Mouse (Mus musculus) thymus, postnatal 10 days (tissue): ENCODE results near the gene Zfp809.
"Not testable (repeated sequence)": the region's sequence is repeated elsewhere in the genome, so short reads cannot be mapped to it uniquely, and the experiment has no call there.

Experiments used
- DNase-seq, 2 experiments: peaks; one replicate each; pipeline ENCODE4 v3.0.0; 2021; ENCODE audit warnings: low spot score in 2 of 2

The Zfp809 gene

GRCm38 (mm10) chr9:22225581-22226388, at the start of gene Zfp809:
Zfp809 (plus strand) TSS chr9:22225714.
- DNase-seq: peak; percentile 99 to 100

GRCm38 (mm10) chr9:22188025-22188611, 37.4 kb upstream of the Zfp809 start, which contains the start of gene Zfp872:
Zfp872 (plus strand) TSS chr9:22188090.
- no peak for DNase-seq

GRCm38 (mm10) chr9:22196412-22196811, 29.1 kb upstream of the Zfp809 start:
- DNase-seq: no peak

GRCm38 (mm10) chr9:22213785-22214194, 11.7 kb upstream of the Zfp809 start:
- DNase-seq: no peak

- no peak for DNase-seq
These were observed 11.0 kb upstream of the Zfp809 start for GRCm38 (mm10) chr9:22214549-22214948.

- no peak for DNase-seq
These were observed 8.8 kb upstream of the Zfp809 start for GRCm38 (mm10) chr9:22216705-22217104.

- DNase-seq: no peak
These were observed 7.5 kb upstream of the Zfp809 start for GRCm38 (mm10) chr9:22217858-22218493.

GRCm38 (mm10) chr9:22224066-22224465, 1.4 kb upstream of the Zfp809 start:
- DNase-seq: no peak

GRCm38 (mm10) chr9:22224536-22225503, 694 bp upstream of the Zfp809 start:
- peak; percentile 29 to 53 for DNase-seq

- DNase-seq: not testable (repeated sequence)
These were observed 817 bp downstream of the Zfp809 start for GRCm38 (mm10) chr9:22226389-22226673.

- DNase-seq: no peak
These were observed 1.3 kb downstream of the Zfp809 start for GRCm38 (mm10) chr9:22226846-22227245.

- no peak for DNase-seq
These were observed 4.0 kb downstream of the Zfp809 start for GRCm38 (mm10) chr9:22229386-22230026.

- DNase-seq: no peak
These were observed 4.5 kb downstream of the Zfp809 start for GRCm38 (mm10) chr9:22230061-22230460.

GRCm38 (mm10) chr9:22230556-22230955, 5.0 kb downstream of the Zfp809 start:
- no peak for DNase-seq

GRCm38 (mm10) chr9:22240001-22240400, 14.5 kb downstream of the Zfp809 start:
- no peak for DNase-seq

- no peak for DNase-seq
These were observed 18.7 kb downstream of the Zfp809 start for GRCm38 (mm10) chr9:22244242-22244641.

- no peak for DNase-seq
These were observed 31.1 kb downstream of the Zfp809 start for GRCm38 (mm10) chr9:22256579-22256978.

- DNase-seq: no peak
These were observed 33.3 kb downstream of the Zfp809 start for GRCm38 (mm10) chr9:22258784-22259183.

- peak; percentile 61 to 65 for DNase-seq
These were observed 33.9 kb downstream of the Zfp809 start, which contains the start of gene Zfp599 for GRCm38 (mm10) chr9:22259184-22260091. Zfp599 (minus strand) TSS chr9:22259895.

GRCm38 (mm10) chr9:22260092-22260422, 34.5 kb downstream of the Zfp809 start:
- DNase-seq: no peak
